Mouse (Mus musculus): Measurements from ENCODE around the gene Vrk2. TPM values are rescaled to one million over a fixed set of nuclear protein-coding genes. Genes with fewer than 3 reads are reported as not detected.

Vrk2 gene
- 59.0 and 67.8 TPM in 2 replicates for polyA plus RNA-seq (2012; ENCODE audit: insufficient read depth, insufficient read length, missing spikeins)

- peak within 1 kb of the TSS; percentile 77 for H3K27ac ChIP-seq (ENCODE audit: insufficient read depth, low read depth, low read length)
Observed at GRCm38 (mm10) chr11:26593061-26594059, at the start of gene Vrk2, which contains the start of gene Gm6899. Gene Vrk2, minus strand, starts transcription at chr11:26593999. Gene Gm6899, plus strand, starts transcription at chr11:26593241.

GRCm38 (mm10) chr11:26642141-26642540 is 48.3 kb upstream of the Vrk2 start:
- Histone ChIP-seq H3K4me1 (ENCODE audit: control insufficient read depth, insufficient read depth, low read length) (peaks cover 14% of the 10 kb centered on the region), H3K4me3 (ENCODE audit: insufficient read depth, low read length) (no peak overlapping the region), H3K27ac (ENCODE audit: insufficient read depth, low read depth, low read length) (no peak overlapping the region)
- TF ChIP-seq CTCF (IDR thresholded peaks at IDR 0.05; ENCODE audit: low read depth, low read length) (no peak), POLR2A (IDR thresholded peaks at IDR 0.05; ENCODE audit: borderline replicate concordance, low read depth, low read length) (no peak)

More at GRCm38 (mm10) chr11:26593061-26594059, at the start of gene Vrk2, which contains the start of gene Gm6899:
- H3K4me1 ChIP-seq (ENCODE audit: control insufficient read depth, insufficient read depth, low read length), result peaks cover 11% of the 10 kb centered on the region
- TF ChIP-seq POLR2A (IDR thresholded peaks at IDR 0.05; ENCODE audit: borderline replicate concordance, low read depth, low read length) (no peak), CTCF (IDR thresholded peaks at IDR 0.05; ENCODE audit: low read depth, low read length) (no peak)
- H3K4me3 ChIP-seq (ENCODE audit: insufficient read depth, low read length), result peak within 1 kb of the TSS; percentile 66

GRCm38 (mm10) chr11:26640314-26640785 is 46.6 kb upstream of the Vrk2 start:
- H3K4me3 ChIP-seq (ENCODE audit: insufficient read depth, low read length), result peak overlapping the region; percentile 29
- no peak for TF ChIP-seq CTCF (IDR thresholded peaks at IDR 0.05; ENCODE audit: low read depth, low read length)
- TF ChIP-seq POLR2A (IDR thresholded peaks at IDR 0.05; ENCODE audit: borderline replicate concordance, low read depth, low read length), result no peak
- H3K4me1 ChIP-seq (ENCODE audit: control insufficient read depth, insufficient read depth, low read length), result peaks cover 18% of the 10 kb centered on the region
- peak overlapping the region; percentile 94 for H3K27ac ChIP-seq (ENCODE audit: insufficient read depth, low read depth, low read length)

- Histone ChIP-seq H3K27ac (ENCODE audit: insufficient read depth, low read depth, low read length) (no peak overlapping the region), H3K4me3 (ENCODE audit: insufficient read depth, low read length) (no peak overlapping the region), H3K4me1 (ENCODE audit: control insufficient read depth, insufficient read depth, low read length) (peaks cover 16% of the 10 kb centered on the region)
- TF ChIP-seq CTCF (IDR thresholded peaks at IDR 0.05; ENCODE audit: low read depth, low read length) (no peak), POLR2A (IDR thresholded peaks at IDR 0.05; ENCODE audit: borderline replicate concordance, low read depth, low read length) (no peak)
Observed at GRCm38 (mm10) chr11:26636239-26636638, 42.4 kb upstream of the Vrk2 start.

GRCm38 (mm10) chr11:26622727-26623126 is 28.9 kb upstream of the Vrk2 start:
- Histone ChIP-seq H3K4me1 (ENCODE audit: control insufficient read depth, insufficient read depth, low read length) (no peaks in the 10 kb centered on the region), H3K27ac (ENCODE audit: insufficient read depth, low read depth, low read length) (no peak overlapping the region), H3K4me3 (ENCODE audit: insufficient read depth, low read length) (no peak overlapping the region)
- TF ChIP-seq CTCF (IDR thresholded peaks at IDR 0.05; ENCODE audit: low read depth, low read length) (no peak), POLR2A (IDR thresholded peaks at IDR 0.05; ENCODE audit: borderline replicate concordance, low read depth, low read length) (no peak)

GRCm38 (mm10) chr11:26618475-26619223 is 24.9 kb upstream of the Vrk2 start:
- TF ChIP-seq CTCF (IDR thresholded peaks at IDR 0.05; ENCODE audit: low read depth, low read length), result no peak
- no peak for TF ChIP-seq POLR2A (IDR thresholded peaks at IDR 0.05; ENCODE audit: borderline replicate concordance, low read depth, low read length)
- H3K27ac ChIP-seq (ENCODE audit: insufficient read depth, low read depth, low read length), result no peak overlapping the region
- no peaks in the 10 kb centered on the region for H3K4me1 ChIP-seq (ENCODE audit: control insufficient read depth, insufficient read depth, low read length)
- no peak overlapping the region for H3K4me3 ChIP-seq (ENCODE audit: insufficient read depth, low read length)

- H3K27ac ChIP-seq (ENCODE audit: insufficient read depth, low read depth, low read length), result no peak overlapping the region
- peaks cover 15% of the 10 kb centered on the region for H3K4me1 ChIP-seq (ENCODE audit: control insufficient read depth, insufficient read depth, low read length)
- H3K4me3 ChIP-seq (ENCODE audit: insufficient read depth, low read length), result no peak overlapping the region
- TF ChIP-seq CTCF (IDR thresholded peaks at IDR 0.05; ENCODE audit: low read depth, low read length) (no peak), POLR2A (IDR thresholded peaks at IDR 0.05; ENCODE audit: borderline replicate concordance, low read depth, low read length) (no peak)
Observed at GRCm38 (mm10) chr11:26608795-26609194, 15.0 kb upstream of the Vrk2 start.

GRCm38 (mm10) chr11:26604061-26604655 is 10.4 kb upstream of the Vrk2 start:
- no peak for TF ChIP-seq CTCF (IDR thresholded peaks at IDR 0.05; ENCODE audit: low read depth, low read length)
- no peak for TF ChIP-seq POLR2A (IDR thresholded peaks at IDR 0.05; ENCODE audit: borderline replicate concordance, low read depth, low read length)
- H3K4me1 ChIP-seq (ENCODE audit: control insufficient read depth, insufficient read depth, low read length), result peaks cover 35% of the 10 kb centered on the region
- H3K4me3 ChIP-seq (ENCODE audit: insufficient read depth, low read length), result no peak overlapping the region
- no peak overlapping the region for H3K27ac ChIP-seq (ENCODE audit: insufficient read depth, low read depth, low read length)

- TF ChIP-seq CTCF (IDR thresholded peaks at IDR 0.05; ENCODE audit: low read depth, low read length) (no peak), POLR2A (IDR thresholded peaks at IDR 0.05; ENCODE audit: borderline replicate concordance, low read depth, low read length) (no peak)
- H3K4me1 ChIP-seq (ENCODE audit: control insufficient read depth, insufficient read depth, low read length), result peaks cover 24% of the 10 kb centered on the region
- H3K4me3 ChIP-seq (ENCODE audit: insufficient read depth, low read length), result no peak overlapping the region
- peak overlapping the region; percentile 81 for H3K27ac ChIP-seq (ENCODE audit: insufficient read depth, low read depth, low read length)
Observed at GRCm38 (mm10) chr11:26601571-26602175, 7.9 kb upstream of the Vrk2 start.

Measured in bone marrow macrophage, adult 2 months (primary cell).